Mouse (Mus musculus) liver, postnatal 0 days (tissue): ENCODE data around the gene Gpr22. TPM values are rescaled to one million over a fixed set of nuclear protein-coding genes. Genes with fewer than 3 reads are reported as not detected.

Experiments used
- ATAC-seq: fragments of 200-750 bp; cut with Nextera tagmentation; 2 replicates; pipeline ENCODE4 v1.8.0; 2017; ENCODE audit warnings: mild to moderate bottlenecking, moderate library complexity
- DNase-seq: peaks from one replicate; pipeline ENCODE4 v3.0.0-alpha.2; 2016
- H3K27ac ChIP-seq: fragments of 300-500 bp; sonication (generic); 2 replicates; pipeline ENCODE4 v1.5.1; 2014; ENCODE audit warnings: antibody characterized with exemption, moderate library complexity, mild to moderate bottlenecking, low read depth
- H3K27me3 ChIP-seq: fragments of 300-500 bp; sonication (generic); 2 replicates; pipeline ENCODE4 v1.6.1; 2014; ENCODE audit warnings: low read length, control low read depth, mixed read lengths; ENCODE audit not compliant: insufficient read depth
- H3K36me3 ChIP-seq: fragments of 300-500 bp; sonication (generic); replicated peaks from 2 replicates; pipeline ENCODE4 v1.6.1; 2014; ENCODE audit warnings: mild to moderate bottlenecking, control low read depth, low read length, moderate library complexity, mixed read lengths; ENCODE audit not compliant: insufficient read depth
- H3K4me1 ChIP-seq: fragments of 300-500 bp; sonication (generic); 2 replicates; pipeline ENCODE4 v1.6.1; 2014; ENCODE audit warnings: antibody characterized with exemption, mild to moderate bottlenecking, control low read depth; ENCODE audit not compliant: insufficient read depth
- H3K4me2 ChIP-seq: fragments of 300-500 bp; sonication (generic); 2 replicates; pipeline ENCODE4 v1.6.1; 2014; ENCODE audit warnings: low read depth, mild to moderate bottlenecking, low read length, moderate library complexity, mixed read lengths
- H3K4me3 ChIP-seq: fragments of 300-500 bp; sonication (generic); 2 replicates; pipeline ENCODE4 v1.5.1; 2014; ENCODE audit warnings: low read depth, low read length
- H3K9ac ChIP-seq: fragments of 300-500 bp; sonication (generic); replicated peaks from 2 replicates; pipeline ENCODE4 v1.6.1; 2014; ENCODE audit warnings: mild to moderate bottlenecking, moderate library complexity
- H3K9me3 ChIP-seq: fragments of 300-500 bp; sonication (generic); 2 replicates; pipeline ENCODE4 v1.6.1; 2016; ENCODE audit warnings: mild to moderate bottlenecking, control low read depth, low read length, mixed read lengths
- CTCF ChIP-seq: sonication (generic); IDR thresholded peaks from 2 replicates; pipeline ENCODE4 v1.5.1; 2016; ENCODE audit warnings: antibody characterized with exemption, low read depth
- EP300 ChIP-seq: IDR thresholded peaks from 2 replicates; pipeline ENCODE4 v1.6.1; 2016; ENCODE audit warnings: antibody characterized with exemption, low read depth, mild to moderate bottlenecking
- WGBS: fragments of 180-500 bp; shearing (Covaris S2); extraction: QIAGEN DNeasy Blood & Tissue Kit; methylation state at CpG from one replicate; pipeline ENCODE4 v1.1.7; 2014; ENCODE audit not compliant: insufficient replicate concordance; 5-methylcytosine and 5-hydroxymethylcytosine counted together
- polyA plus RNA-seq: library from polyadenylated mRNA; unstranded; fragments of >200 nt; fragmentation: Nextera tagmentation; extraction: Ambion mirVana; gene quantifications from 2 replicates; pipeline ENCODE4 v1.2.1, GENCODE M21; 2015

Gpr22 gene
- polyA plus RNA-seq, 1 experiment from 2014 or later, result 0.08 TPM

DNA sequence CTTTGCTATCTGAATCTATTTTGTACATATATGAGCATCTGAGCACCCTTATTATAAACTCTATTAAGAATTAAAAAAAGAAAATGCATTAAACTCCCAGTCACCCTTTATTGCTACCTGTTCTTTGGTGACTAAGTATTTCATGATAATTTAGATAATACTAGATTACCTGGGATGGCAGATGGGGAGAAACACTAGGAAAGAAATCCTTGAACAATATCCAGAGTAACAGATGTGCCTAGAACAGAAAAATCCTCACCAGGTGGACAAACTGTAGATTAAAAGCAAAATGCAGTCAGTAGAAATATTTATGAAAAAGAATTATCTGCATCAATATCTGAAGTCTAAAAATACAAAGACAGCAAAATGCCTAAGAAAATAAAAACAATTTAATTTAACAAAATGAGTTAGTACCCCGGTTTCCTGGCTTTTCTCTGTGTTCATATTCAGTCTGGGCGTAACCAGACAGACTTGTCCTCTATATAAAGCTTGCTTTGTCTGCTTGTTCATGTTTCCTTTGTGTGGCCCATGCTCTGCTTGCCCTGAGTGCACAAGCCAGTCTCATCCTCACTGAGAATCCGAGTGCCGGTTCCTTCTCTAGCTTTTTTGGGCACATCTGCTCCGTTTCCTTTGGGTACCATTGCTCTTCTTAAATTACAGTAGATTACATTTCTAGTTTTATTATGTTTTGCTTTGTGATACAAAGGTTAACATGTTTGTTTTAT lies 13.0 kb downstream of the Gpr22 start:
- ATAC-seq, result no peak
- 81% methylated on average over 5 of the region's 5 CpGs for WGBS
- H3K36me3 ChIP-seq, result no peaks in the 10 kb centered on the region
- no peak for DNase-seq
- H3K27ac ChIP-seq, result no peak overlapping the region
- no peaks in the 10 kb centered on the region for H3K27me3 ChIP-seq
- H3K4me3 ChIP-seq, result no peak overlapping the region
- TF ChIP-seq EP300 (no peak), CTCF (no peak)
- H3K4me2 ChIP-seq, result no peak overlapping the region
- no peak overlapping the region for H3K9ac ChIP-seq
- 0 out of 2 replicates have a peak, but pooled peaks cover 3% of the 10 kb centered on the region for H3K9me3 ChIP-seq
- H3K4me1 ChIP-seq, result no peaks in the 10 kb centered on the region

DNA sequence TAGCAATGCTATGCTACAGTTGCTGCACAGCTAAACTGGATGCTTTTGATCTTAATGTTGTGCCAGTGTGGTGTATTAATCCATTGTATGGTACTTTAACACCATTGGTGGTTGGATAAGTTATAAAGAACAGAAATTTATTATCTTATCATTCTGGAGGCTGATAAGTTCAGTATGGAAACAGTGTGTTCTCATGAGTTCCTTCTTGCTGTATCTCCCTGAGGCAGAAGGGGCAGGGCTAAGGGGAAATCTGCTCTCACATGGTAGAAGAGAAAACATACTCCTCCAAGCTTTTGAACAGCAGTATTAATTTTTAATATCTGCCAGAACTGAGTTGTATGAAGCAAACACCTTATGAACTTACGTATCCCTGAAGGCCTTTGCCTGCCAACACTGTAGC lies 20.5 kb downstream of the Gpr22 start:
- ATAC-seq (no peak), DNase-seq (no peak)
- Histone ChIP-seq H3K4me2 (no peak overlapping the region), H3K9me3 (0 out of 2 replicates have a peak, but pooled peaks cover 3% of the 10 kb centered on the region), H3K27ac (no peak overlapping the region), H3K4me3 (no peak overlapping the region), H3K4me1 (no peaks in the 10 kb centered on the region), H3K36me3 (no peaks in the 10 kb centered on the region), H3K9ac (no peak overlapping the region), H3K27me3 (no peaks in the 10 kb centered on the region)
- TF ChIP-seq CTCF, result no peak
- peak; percentile 72 for TF ChIP-seq EP300
- 55% methylated on average over 1 of the region's 1 CpGs for WGBS

GRCm38 (mm10) chr12:31686679-31687078 lies 27.1 kb downstream of the Gpr22 start:
- 85% methylated on average over 3 of the region's 3 CpGs for WGBS
- no peak overlapping the region for H3K27ac ChIP-seq
- H3K9ac ChIP-seq, result no peak overlapping the region
- no peak overlapping the region for H3K4me2 ChIP-seq
- DNase-seq, result no peak
- no peaks in the 10 kb centered on the region for H3K27me3 ChIP-seq
- H3K4me1 ChIP-seq, result no peaks in the 10 kb centered on the region
- no peaks in the 10 kb centered on the region for H3K9me3 ChIP-seq
- peaks cover 3% of the 10 kb centered on the region for H3K36me3 ChIP-seq
- ATAC-seq, result no peak
- no peak overlapping the region for H3K4me3 ChIP-seq
- no peak for TF ChIP-seq CTCF
- TF ChIP-seq EP300, result no peak

DNA sequence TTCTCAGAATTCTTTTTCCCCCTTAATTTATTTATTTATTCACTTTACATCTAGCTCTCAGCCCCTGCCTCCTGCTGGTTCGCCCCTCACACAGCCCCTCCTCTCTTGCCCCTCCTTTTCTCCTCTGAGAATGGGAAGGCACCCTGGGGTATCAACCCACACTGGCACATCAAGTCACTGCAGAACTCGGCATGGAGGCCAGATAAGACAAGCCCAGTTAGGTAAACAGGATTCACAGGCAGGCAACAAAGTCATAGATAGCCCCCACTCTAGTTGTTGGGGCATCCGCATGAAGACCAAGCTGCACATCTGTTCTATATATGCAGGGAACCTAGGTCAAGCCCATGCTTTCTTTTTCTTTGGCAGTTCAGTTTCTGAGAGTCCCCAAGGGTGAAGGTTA lies 46.6 kb downstream of the Gpr22 start:
- Histone ChIP-seq H3K9ac (no peak overlapping the region), H3K4me1 (no peaks in the 10 kb centered on the region), H3K4me3 (no peak overlapping the region), H3K36me3 (peaks cover 39% of the 10 kb centered on the region), H3K27ac (no peak overlapping the region), H3K27me3 (no peaks in the 10 kb centered on the region), H3K9me3 (no peaks in the 10 kb centered on the region), H3K4me2 (no peak overlapping the region)
- WGBS, result 65% methylated on average over 3 of the region's 3 CpGs
- ATAC-seq (no peak), DNase-seq (no peak)
- TF ChIP-seq EP300 (no peak), CTCF (no peak)

DNA sequence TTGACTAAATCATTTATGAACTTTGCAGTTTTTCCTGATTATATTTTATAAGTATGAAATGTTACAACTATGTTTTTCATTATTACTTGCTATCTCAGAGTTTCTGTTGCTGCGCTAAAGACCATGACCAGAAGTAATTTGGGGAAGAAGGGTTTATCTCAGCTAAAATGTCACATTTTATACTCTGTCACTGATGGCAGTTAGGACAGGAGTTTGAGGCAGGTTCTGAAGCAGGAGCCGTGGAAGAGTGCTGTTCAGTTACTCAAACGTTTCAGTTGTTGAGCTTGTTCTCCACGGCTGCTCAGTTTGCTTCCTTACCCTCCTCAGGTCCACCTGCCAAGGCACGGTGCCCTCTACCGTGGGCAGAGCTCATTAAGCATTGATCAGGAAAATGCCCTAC lies 47.7 kb downstream of the Gpr22 start:
- no peak for TF ChIP-seq EP300
- H3K9ac ChIP-seq, result no peak overlapping the region
- no peaks in the 10 kb centered on the region for H3K9me3 ChIP-seq
- ATAC-seq (no peak), DNase-seq (no peak)
- H3K27me3 ChIP-seq, result no peaks in the 10 kb centered on the region
- no peak overlapping the region for H3K27ac ChIP-seq
- H3K4me1 ChIP-seq, result no peaks in the 10 kb centered on the region
- WGBS, result 74% methylated on average over 6 of the region's 6 CpGs
- peaks cover 39% of the 10 kb centered on the region for H3K36me3 ChIP-seq
- no peak overlapping the region for H3K4me3 ChIP-seq
- no peak overlapping the region for H3K4me2 ChIP-seq

Other genes starting within 250 kb of the Gpr22 start
- 3.4 and 3.8 TPM in 2 replicates for gene Cbll1, start 214.3 kb downstream of the Gpr22 start, polyA plus RNA-seq
- 0.04 TPM in 2 replicates for gene Slc26a4, start 154.0 kb downstream of the Gpr22 start, polyA plus RNA-seq
- 27.0 and 27.9 TPM in 2 replicates for gene Bcap29, start 79.3 kb downstream of the Gpr22 start, polyA plus RNA-seq
- 3.8 and 4.8 TPM in 2 replicates for gene Dus4l, start 59.1 kb downstream of the Gpr22 start, polyA plus RNA-seq
- gene Cog5, start 59.1 kb downstream of the Gpr22 start, polyA plus RNA-seq, result 6.4 and 6.6 TPM in 2 replicates
- 47.3 and 50.1 TPM in 2 replicates for gene Hbp1, start 236.6 kb upstream of the Gpr22 start, polyA plus RNA-seq